Mouse (Mus musculus) gastrocnemius, adult 2 months (tissue): ENCODE data around the gene Gm26727. TPM values are rescaled to one million over a fixed set of nuclear protein-coding genes. Genes with fewer than 3 reads are reported as not detected.
"Not testable (repeated sequence)": the region's sequence is repeated elsewhere in the genome, so short reads cannot be mapped to it uniquely, and the experiment has no call there.

Source experiments
- DNase-seq: peaks from one replicate; pipeline ENCODE4 v3.0.0; 2022
- H3K27ac ChIP-seq: fragments of 200-600 bp; 2 replicates; pipeline ENCODE4 v1.8.1; 2022; ENCODE audit warnings: mild to moderate bottlenecking
- H3K4me3 ChIP-seq: fragments of 200-600 bp; 2 replicates; pipeline ENCODE4 v1.8.1; 2022; ENCODE audit warnings: mild to moderate bottlenecking, moderate library complexity
- CTCF ChIP-seq: fragments of 200-600 bp; IDR thresholded peaks from 2 replicates; pipeline ENCODE4 v1.8.1; 2022; ENCODE audit warnings: antibody characterized with exemption, mild to moderate bottlenecking, moderate library complexity
- intact Hi-C: fragments of 180-260 bp; cut with DNase I; formaldehyde crosslinking; loops from one replicate; pipeline ENCODE4 v1.15.1; 2025
- long read RNA-seq, 2 experiments: library from polyadenylated mRNA; stranded (forward); transcript quantifications; one replicate each; pipeline ENCODE4 v2.0.0; 2021
- total RNA-seq, 2 experiments: library from RNA; stranded (reverse); gene quantifications; 2 replicates each; pipeline ENCODE4 v1.2.3; 2021

Gene Gm26727
- total RNA-seq: not detected
- long read RNA-seq, experiment 1: 0 reads
- long read RNA-seq, experiment 2: 0 reads

- no peak for DNase-seq
- TF ChIP-seq CTCF: no peak
- Histone ChIP-seq H3K4me3 (no peak within 1 kb of the TSS), H3K27ac (no peak within 1 kb of the TSS)
- intact Hi-C loops: no loop called here
Measured at GRCm38 (mm10) chr2:67433081-67433480, at the start of gene Gm26727. Gene Gm26727 (minus strand): TSS chr2:67433181.

- Histone ChIP-seq H3K27ac (peak overlapping the region; percentile 83), H3K4me3 (peak overlapping the region; percentile 45)
- peak; percentile 88 for DNase-seq
- intact Hi-C loops: no loop called here
- TF ChIP-seq CTCF: no peak
Measured at GRCm38 (mm10) chr2:67481051-67481450, 48.1 kb upstream of the Gm26727 start.

GRCm38 (mm10) chr2:67477753-67478152 lies 44.8 kb upstream of the Gm26727 start:
- no peak overlapping the region for H3K4me3 ChIP-seq
- H3K27ac ChIP-seq: peak overlapping the region; percentile 59; the same call in 1 of the 2 replicates
- intact Hi-C loops: loop anchor here (5.0 kb wide), 1 partner anchor 250 kb away; no protein-coding TSS in a partner anchor
- peak; percentile 72 for TF ChIP-seq CTCF
- DNase-seq: peak; percentile 54

GRCm38 (mm10) chr2:67470030-67470429 lies 37.0 kb upstream of the Gm26727 start:
- H3K27ac ChIP-seq, H3K4me3 ChIP-seq, intact Hi-C loops, DNase-seq: not testable (repeated sequence)

GRCm38 (mm10) chr2:67467036-67467435 lies 34.1 kb upstream of the Gm26727 start:
- H3K27ac ChIP-seq: no peak overlapping the region
- no peak overlapping the region for H3K4me3 ChIP-seq
- no peak for DNase-seq
- no peak for TF ChIP-seq CTCF
- intact Hi-C loops: no loop called here

- H3K4me3 ChIP-seq: no peak overlapping the region
- TF ChIP-seq CTCF: no peak
- DNase-seq: no peak
- intact Hi-C loops: no loop called here
- no peak overlapping the region for H3K27ac ChIP-seq
Measured at GRCm38 (mm10) chr2:67460857-67461256, 27.9 kb upstream of the Gm26727 start.

GRCm38 (mm10) chr2:67447206-67447605 lies 14.2 kb upstream of the Gm26727 start:
- peak overlapping the region; percentile 76 for H3K4me3 ChIP-seq
- intact Hi-C loops: no loop called here
- DNase-seq: peak; percentile 79

GRCm38 (mm10) chr2:67446772-67447171 lies 13.8 kb upstream of the Gm26727 start:
- DNase-seq: no peak
- peak overlapping the region; percentile 93 for H3K27ac ChIP-seq
- intact Hi-C loops: no loop called here
- no peak for TF ChIP-seq CTCF
- H3K4me3 ChIP-seq: peak overlapping the region; percentile 76

More at GRCm38 (mm10) chr2:67447206-67447605, 14.2 kb upstream of the Gm26727 start:
- H3K27ac ChIP-seq: peak overlapping the region; percentile 93
- no peak for TF ChIP-seq CTCF

- intact Hi-C loops: no loop called here
- peak within 1 kb of the TSS; percentile 76 for H3K4me3 ChIP-seq
- DNase-seq: peak; percentile 72
- peak within 1 kb of the TSS; percentile 93 for H3K27ac ChIP-seq
- TF ChIP-seq CTCF: peak; percentile 12; the same call in 1 of the 2 replicates
Measured at GRCm38 (mm10) chr2:67445780-67446179, 12.8 kb upstream of the Gm26727 start, which contains the start of gene Xirp2. Gene Xirp2 (plus strand): TSS chr2:67446002.

GRCm38 (mm10) chr2:67438309-67438708 lies 5.3 kb upstream of the Gm26727 start:
- no peak for TF ChIP-seq CTCF
- intact Hi-C loops: no loop called here
- DNase-seq: no peak

GRCm38 (mm10) chr2:67422799-67423198 lies 10.2 kb downstream of the Gm26727 start:
- no peak overlapping the region for H3K4me3 ChIP-seq
- no peak for TF ChIP-seq CTCF
- no peak overlapping the region for H3K27ac ChIP-seq
- DNase-seq: no peak
- intact Hi-C loops: no loop called here

More at GRCm38 (mm10) chr2:67438309-67438708, 5.3 kb upstream of the Gm26727 start:
- H3K27ac ChIP-seq: no peak overlapping the region
- H3K4me3 ChIP-seq: no peak overlapping the region

GRCm38 (mm10) chr2:67420853-67421252 lies 12.1 kb downstream of the Gm26727 start:
- intact Hi-C loops: no loop called here
- Histone ChIP-seq H3K27ac (no peak overlapping the region), H3K4me3 (no peak overlapping the region)
- DNase-seq: no peak
- no peak for TF ChIP-seq CTCF

GRCm38 (mm10) chr2:67413425-67413824 lies 19.6 kb downstream of the Gm26727 start, which contains the start of gene Gm21830:
Gene Gm21830 (plus strand): TSS chr2:67413725.
- DNase-seq, intact Hi-C loops, H3K4me3 ChIP-seq, H3K27ac ChIP-seq: not testable (repeated sequence)

Other genes with a start within 250 kb of the Gm26727 start
- not detected for gene Gm21830, start 19.5 kb downstream of the Gm26727 start, total RNA-seq
- gene Xirp2, start 12.8 kb upstream of the Gm26727 start, total RNA-seq: 1,000 to 10,000 TPM in 1 of 2 experiments, 100 to 1,000 TPM in 1; 998 to 1,127 TPM
- 1 to 10 TPM; 1.0 to 4.4 TPM for gene B3galt1, start 132.7 kb upstream of the Gm26727 start, total RNA-seq